Mouse (Mus musculus): ENCODE data around the gene Tom1. TPM values are rescaled to one million over a fixed set of nuclear protein-coding genes. Genes with fewer than 3 reads are reported as not detected.

The Tom1 gene
- polyA plus RNA-seq, 1 experiment: 84.2 TPM

DNA sequence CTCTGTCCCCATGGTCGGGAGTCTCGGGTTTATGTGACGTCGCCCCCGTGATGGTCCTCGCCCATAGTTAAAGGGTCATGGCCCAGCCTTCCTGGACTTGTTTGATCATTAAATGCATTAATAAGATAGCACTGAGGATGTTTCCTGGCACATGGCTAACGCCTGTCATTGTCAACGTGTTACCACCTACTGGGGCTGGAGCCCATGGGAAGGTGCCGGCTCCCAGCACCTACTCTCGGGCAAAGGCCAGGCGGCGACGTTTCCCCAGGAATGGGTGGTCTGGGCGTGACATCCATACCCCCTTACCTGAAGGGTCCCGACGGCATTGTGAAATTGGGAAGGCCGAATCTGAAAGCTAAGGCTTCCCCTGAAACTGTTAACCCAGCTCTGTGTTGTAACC lies 780 bp downstream of the Tom1 start:
- Histone ChIP-seq H3K79me2 (ENCODE audit: control insufficient read depth, insufficient read depth) (peaks cover 20% of the 10 kb centered on the region), H3K36me3 (ENCODE audit: control insufficient read depth, insufficient read depth) (no peaks in the 10 kb centered on the region), H3K4me2 (ENCODE audit: low read depth) (peak overlapping the region; percentile 83), H3ac (ENCODE audit: control insufficient read depth, insufficient read length) (peak overlapping the region; percentile 36), H3K4me3 (peak overlapping the region; percentile 41), H3K27me3 (ENCODE audit: control insufficient read depth, insufficient read depth, insufficient read length) (no peaks in the 10 kb centered on the region)
- no peak for TF ChIP-seq MYOD1 (IDR thresholded peaks at IDR 0.05; ENCODE audit: control insufficient read depth in 1 of 3, insufficient read length in 2 of 3, low read depth in 2 of 3)
- no peak for TF ChIP-seq POLR2AphosphoS2 (IDR thresholded peaks at IDR 0.05; ENCODE audit: insufficient read length, low read depth)
- TF ChIP-seq USF1 (IDR thresholded peaks at IDR 0.05; ENCODE audit: low read depth): no peak
- no peak for TF ChIP-seq REST (IDR thresholded peaks at IDR 0.05; ENCODE audit: insufficient read depth, insufficient read length)
- TF ChIP-seq E2F4 (IDR thresholded peaks at IDR 0.05; ENCODE audit: insufficient read depth): no peak
- TF ChIP-seq SRF (IDR thresholded peaks at IDR 0.05; ENCODE audit: control insufficient read depth, insufficient read length, low read depth): no peak
- TF ChIP-seq MYOG (IDR thresholded peaks at IDR 0.05; ENCODE audit: control insufficient read depth in 1 of 3, insufficient read depth in 1 of 3, insufficient read length in 2 of 3, low read depth in 2 of 3): no peak
- no peak for TF ChIP-seq MAX (IDR thresholded peaks at IDR 0.05; ENCODE audit: low read depth)
- TF ChIP-seq CEBPB (IDR thresholded peaks at IDR 0.05; ENCODE audit: insufficient read depth, poor library complexity, severe bottlenecking): no peak
- no peak for TF ChIP-seq POLR2A (IDR thresholded peaks at IDR 0.05; ENCODE audit: insufficient read length, low read depth)
- TF ChIP-seq TCF12 (IDR thresholded peaks at IDR 0.05; ENCODE audit: insufficient read depth, poor library complexity, severe bottlenecking): no peak
- no peak for TF ChIP-seq TCF3 (IDR thresholded peaks at IDR 0.05; ENCODE audit: insufficient read length, low read depth)

DNA sequence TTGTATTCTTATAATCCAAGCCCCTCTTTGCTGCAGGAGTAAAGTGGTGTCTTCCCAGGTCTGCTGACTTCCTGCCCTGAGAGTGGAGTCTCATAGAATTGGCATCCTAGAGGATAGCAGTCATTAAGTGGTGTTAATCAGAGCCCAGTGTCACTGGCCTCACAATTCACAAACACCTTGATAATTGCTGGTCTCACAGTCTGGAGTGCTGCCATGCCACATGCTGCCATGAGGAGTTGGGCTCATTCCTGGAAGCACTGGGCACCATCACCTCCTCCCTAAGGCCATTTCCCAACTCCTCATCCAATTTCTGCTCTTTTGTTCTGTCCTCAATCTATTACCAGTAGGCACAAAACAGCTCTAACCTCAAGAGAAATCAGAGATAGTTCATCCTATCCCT lies 2.1 kb downstream of the Tom1 start:
- no peak overlapping the region for H3K4me2 ChIP-seq (ENCODE audit: low read depth)
- no peak overlapping the region for H3ac ChIP-seq (ENCODE audit: control insufficient read depth, insufficient read length)
- peaks cover 24% of the 10 kb centered on the region for H3K79me2 ChIP-seq (ENCODE audit: control insufficient read depth, insufficient read depth)
- H3K4me3 ChIP-seq: no peak overlapping the region
- H3K27me3 ChIP-seq (ENCODE audit: control insufficient read depth, insufficient read depth, insufficient read length): no peaks in the 10 kb centered on the region
- TF ChIP-seq POLR2A (IDR thresholded peaks at IDR 0.05; ENCODE audit: insufficient read length, low read depth) (no peak), CEBPB (IDR thresholded peaks at IDR 0.05; ENCODE audit: insufficient read depth, poor library complexity, severe bottlenecking) (no peak), TCF12 (IDR thresholded peaks at IDR 0.05; ENCODE audit: insufficient read depth, poor library complexity, severe bottlenecking) (no peak), POLR2AphosphoS2 (IDR thresholded peaks at IDR 0.05; ENCODE audit: insufficient read length, low read depth) (no peak), MYOD1 (IDR thresholded peaks at IDR 0.05; ENCODE audit: control insufficient read depth in 1 of 3, insufficient read length in 2 of 3, low read depth in 2 of 3) (no peak), REST (IDR thresholded peaks at IDR 0.05; ENCODE audit: insufficient read depth, insufficient read length) (no peak), MAX (IDR thresholded peaks at IDR 0.05; ENCODE audit: low read depth) (no peak), TCF3 (IDR thresholded peaks at IDR 0.05; ENCODE audit: insufficient read length, low read depth) (no peak), USF1 (IDR thresholded peaks at IDR 0.05; ENCODE audit: low read depth) (no peak), SRF (IDR thresholded peaks at IDR 0.05; ENCODE audit: control insufficient read depth, insufficient read length, low read depth) (no peak), MYOG (IDR thresholded peaks at IDR 0.05; ENCODE audit: control insufficient read depth in 1 of 3, insufficient read depth in 1 of 3, insufficient read length in 2 of 3, low read depth in 2 of 3) (no peak)
- no peaks in the 10 kb centered on the region for H3K36me3 ChIP-seq (ENCODE audit: control insufficient read depth, insufficient read depth)

DNA sequence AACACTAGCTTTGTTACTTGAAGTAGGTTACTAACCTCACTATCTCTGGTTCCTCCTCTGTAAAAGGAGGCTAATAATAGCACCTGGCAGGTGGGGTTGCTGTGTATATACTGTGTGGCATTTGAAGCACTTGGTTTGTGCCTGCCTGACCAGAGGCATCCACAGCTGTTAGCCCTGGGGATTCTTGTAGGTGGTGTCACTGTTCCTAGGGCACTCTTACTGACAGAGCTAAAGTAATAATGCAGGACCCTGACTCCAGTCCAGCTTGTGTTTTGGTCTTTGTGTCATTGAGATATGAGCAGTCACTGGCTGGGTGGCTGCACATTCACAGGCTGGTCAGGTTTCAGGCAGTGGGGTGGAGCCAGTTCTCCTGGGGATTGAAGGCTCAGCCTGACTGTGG lies 5.0 kb downstream of the Tom1 start:
- Histone ChIP-seq H3K79me2 (ENCODE audit: control insufficient read depth, insufficient read depth) (peaks cover 30% of the 10 kb centered on the region), H3K36me3 (ENCODE audit: control insufficient read depth, insufficient read depth) (no peaks in the 10 kb centered on the region), H3K4me3 (no peak overlapping the region), H3ac (ENCODE audit: control insufficient read depth, insufficient read length) (no peak overlapping the region), H3K4me2 (ENCODE audit: low read depth) (peak overlapping the region; percentile 59), H3K27me3 (ENCODE audit: control insufficient read depth, insufficient read depth, insufficient read length) (no peaks in the 10 kb centered on the region)
- no peak for TF ChIP-seq CEBPB (IDR thresholded peaks at IDR 0.05; ENCODE audit: insufficient read depth, poor library complexity, severe bottlenecking)
- TF ChIP-seq MYOG (IDR thresholded peaks at IDR 0.05; ENCODE audit: control insufficient read depth in 1 of 3, insufficient read depth in 1 of 3, insufficient read length in 2 of 3, low read depth in 2 of 3): peak; percentile 64 to 96 (median 96)
- peak; percentile 88 for TF ChIP-seq TCF12 (IDR thresholded peaks at IDR 0.05; ENCODE audit: insufficient read depth, poor library complexity, severe bottlenecking)
- TF ChIP-seq SRF (IDR thresholded peaks at IDR 0.05; ENCODE audit: control insufficient read depth, insufficient read length, low read depth): no peak
- peak; percentile 45 to 94 (median 71) for TF ChIP-seq MYOD1 (IDR thresholded peaks at IDR 0.05; ENCODE audit: control insufficient read depth in 1 of 3, insufficient read length in 2 of 3, low read depth in 2 of 3)

DNA sequence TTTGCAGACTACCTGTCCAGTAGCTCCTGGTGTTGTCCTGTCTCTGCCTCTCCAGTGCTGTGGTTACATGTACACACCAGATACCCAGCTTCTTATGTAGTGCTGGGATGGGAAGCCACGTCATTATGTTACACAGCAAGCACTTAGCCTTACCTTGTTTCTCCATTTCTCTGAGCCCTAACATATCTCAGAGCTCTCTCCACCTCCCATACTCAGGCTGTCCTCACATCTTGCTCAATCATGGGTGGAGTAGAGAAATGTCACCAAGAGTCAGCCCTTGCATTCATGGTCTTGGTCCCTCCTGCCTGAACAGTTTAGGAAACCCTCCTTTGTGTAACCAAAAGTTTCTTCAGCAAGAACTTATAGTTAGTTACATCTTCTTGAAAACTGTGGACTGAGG lies 6.2 kb downstream of the Tom1 start:
- Histone ChIP-seq H3K36me3 (ENCODE audit: control insufficient read depth, insufficient read depth) (no peaks in the 10 kb centered on the region), H3ac (ENCODE audit: control insufficient read depth, insufficient read length) (no peak overlapping the region), H3K4me3 (no peak overlapping the region), H3K27me3 (ENCODE audit: control insufficient read depth, insufficient read depth, insufficient read length) (no peaks in the 10 kb centered on the region), H3K79me2 (ENCODE audit: control insufficient read depth, insufficient read depth) (peaks cover 26% of the 10 kb centered on the region), H3K4me2 (ENCODE audit: low read depth) (peak overlapping the region; percentile 59)
- TF ChIP-seq MAX (IDR thresholded peaks at IDR 0.05; ENCODE audit: low read depth) (no peak), CEBPB (IDR thresholded peaks at IDR 0.05; ENCODE audit: insufficient read depth, poor library complexity, severe bottlenecking) (0 out of 2 replicates have a peak, but pooled peaks have one; percentile 20)

DNA sequence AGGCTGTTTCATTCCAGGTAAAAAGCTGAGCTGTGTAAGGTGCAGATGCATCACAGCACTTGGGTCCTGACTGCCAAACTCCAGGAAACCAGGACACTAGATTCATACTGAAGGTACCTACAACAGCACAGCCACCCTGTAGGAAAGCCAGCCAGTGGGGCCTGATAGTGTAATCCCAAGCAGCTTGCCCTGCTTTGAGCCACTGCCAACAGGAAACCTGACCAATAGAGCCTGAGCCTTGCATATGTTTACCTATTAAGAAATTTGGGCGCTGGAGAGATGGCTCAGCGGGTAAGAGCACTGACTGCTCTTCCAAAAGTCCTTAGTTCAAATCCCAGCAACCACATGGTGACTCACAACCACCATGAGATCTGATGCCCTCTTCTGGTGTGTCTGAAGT lies 8.7 kb downstream of the Tom1 start:
- TF ChIP-seq MYOG (IDR thresholded peaks at IDR 0.05; ENCODE audit: control insufficient read depth in 1 of 3, insufficient read depth in 1 of 3, insufficient read length in 2 of 3, low read depth in 2 of 3) (no peak), E2F4 (IDR thresholded peaks at IDR 0.05; ENCODE audit: insufficient read depth) (no peak), POLR2A (IDR thresholded peaks at IDR 0.05; ENCODE audit: insufficient read length, low read depth) (no peak), CEBPB (IDR thresholded peaks at IDR 0.05; ENCODE audit: insufficient read depth, poor library complexity, severe bottlenecking) (no peak), SRF (IDR thresholded peaks at IDR 0.05; ENCODE audit: control insufficient read depth, insufficient read length, low read depth) (no peak), POLR2AphosphoS2 (IDR thresholded peaks at IDR 0.05; ENCODE audit: insufficient read length, low read depth) (no peak), REST (IDR thresholded peaks at IDR 0.05; ENCODE audit: insufficient read depth, insufficient read length) (no peak), MYOD1 (IDR thresholded peaks at IDR 0.05; ENCODE audit: control insufficient read depth in 1 of 3, insufficient read length in 2 of 3, low read depth in 2 of 3) (no peak)
- Histone ChIP-seq H3K79me2 (ENCODE audit: control insufficient read depth, insufficient read depth) (peaks cover 11% of the 10 kb centered on the region), H3ac (ENCODE audit: control insufficient read depth, insufficient read length) (no peak overlapping the region), H3K36me3 (ENCODE audit: control insufficient read depth, insufficient read depth) (no peaks in the 10 kb centered on the region), H3K4me2 (ENCODE audit: low read depth) (no peak overlapping the region), H3K27me3 (ENCODE audit: control insufficient read depth, insufficient read depth, insufficient read length) (no peaks in the 10 kb centered on the region), H3K4me3 (no peak overlapping the region)
